Mouse (Mus musculus) heart, embryonic 14.5 days (tissue): ENCODE measurements around the gene Suv39h2. TPM values are rescaled to one million over a fixed set of nuclear protein-coding genes. Genes with fewer than 3 reads are reported as not detected.

Experiments
- polyA plus RNA-seq: library from polyadenylated mRNA; unstranded; fragments of >200 nt; fragmentation: Nextera tagmentation; extraction: Ambion mirVana; gene quantifications from 2 replicates; pipeline ENCODE4 v1.2.1, GENCODE M21; 2014

Suv39h2 gene
- polyA plus RNA-seq, 1 experiment from 2014 or later: 8.3 TPM

Other genes starting within 250 kb of the Suv39h2 start
- 30.2 and 34.9 TPM in 2 replicates for gene Nmt2, start 190.8 kb downstream of the Suv39h2 start, polyA plus RNA-seq
- 12.5 and 12.8 TPM in 2 replicates for gene Rpp38, start 142.4 kb downstream of the Suv39h2 start, polyA plus RNA-seq
- gene Acbd7, start 138.9 kb downstream of the Suv39h2 start, polyA plus RNA-seq: 0.70 and 0.85 TPM in 2 replicates
- not detected in 2 replicates for gene Olah, start 77.8 kb downstream of the Suv39h2 start, polyA plus RNA-seq
- 0.39 TPM in 1 of 2 replicates, not detected in the other for gene Meig1, start 52.4 kb downstream of the Suv39h2 start, polyA plus RNA-seq
- 4.4 and 5.8 TPM in 2 replicates for gene Dclre1c, start 50.9 kb downstream of the Suv39h2 start, polyA plus RNA-seq
- 3.4 and 3.9 TPM in 2 replicates for gene Gm45902, start 37.8 kb upstream of the Suv39h2 start, polyA plus RNA-seq
- gene Hspa14, start 37.8 kb upstream of the Suv39h2 start, polyA plus RNA-seq: 70.5 and 77.3 TPM in 2 replicates
- 0.11 and 0.74 TPM in 2 replicates for gene Cdnf, start 38.0 kb upstream of the Suv39h2 start, polyA plus RNA-seq
- gene Fam107b, start 95.5 kb upstream of the Suv39h2 start, polyA plus RNA-seq: 26.5 and 27.0 TPM in 2 replicates